Mouse (Mus musculus): ENCODE results near the gene Stk35. TPM values are rescaled to one million over a fixed set of nuclear protein-coding genes. Genes with fewer than 3 reads are reported as not detected.
"Not testable (repeated sequence)": the region's sequence is repeated elsewhere in the genome, so short reads cannot be mapped to it uniquely, and the experiment has no call there.

The Stk35 gene
- total RNA-seq, 2 experiments from 2014 or later = 6.7 to 7.5 TPM

DNA sequence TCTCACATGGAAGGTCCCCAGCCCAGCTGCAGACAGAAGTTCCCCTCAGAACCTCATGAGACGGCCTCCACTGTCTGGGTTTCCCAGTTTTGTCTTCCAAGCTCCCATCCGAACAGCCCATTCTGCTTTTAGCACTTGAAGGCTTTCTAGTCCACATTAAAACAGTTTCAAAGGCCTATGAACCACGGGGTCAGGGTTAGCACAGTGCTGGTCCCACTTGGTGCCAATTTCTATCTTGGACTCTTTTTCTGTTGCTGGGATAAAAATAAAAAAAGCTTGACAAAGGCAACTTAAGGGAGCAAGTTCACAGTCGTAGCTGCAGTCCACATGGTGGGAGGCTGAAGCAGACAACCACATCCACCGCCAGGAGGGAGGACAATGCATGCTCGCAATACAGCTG lies 34.6 kb downstream of the Stk35 start:
- DNase-seq = no peak

GRCm38 (mm10) chr2:129836921-129837320 lies 36.6 kb downstream of the Stk35 start:
- DNase-seq = no peak

DNA sequence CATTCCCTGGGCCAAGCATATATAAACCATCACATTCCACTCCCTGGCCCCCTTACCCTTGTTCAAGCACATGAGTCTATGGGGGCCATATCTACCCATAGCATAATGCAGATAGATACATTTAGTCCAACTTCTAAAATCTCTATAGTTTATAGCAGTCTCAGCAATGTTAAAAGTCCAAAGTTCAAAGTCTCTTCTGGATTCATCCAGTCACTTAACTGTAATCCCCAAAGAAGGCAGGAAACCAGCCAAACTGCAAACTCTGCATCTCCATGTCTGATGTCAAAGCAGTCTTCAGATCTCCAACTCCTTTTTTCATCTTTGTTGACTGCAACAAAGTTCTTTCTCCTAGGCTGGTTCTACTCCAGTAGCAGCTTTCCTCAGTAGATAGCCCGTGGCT lies 38.0 kb downstream of the Stk35 start:
- no peak for DNase-seq

- DNase-seq = no peak
Observed at GRCm38 (mm10) chr2:129845826-129846225, 45.5 kb downstream of the Stk35 start.

DNA sequence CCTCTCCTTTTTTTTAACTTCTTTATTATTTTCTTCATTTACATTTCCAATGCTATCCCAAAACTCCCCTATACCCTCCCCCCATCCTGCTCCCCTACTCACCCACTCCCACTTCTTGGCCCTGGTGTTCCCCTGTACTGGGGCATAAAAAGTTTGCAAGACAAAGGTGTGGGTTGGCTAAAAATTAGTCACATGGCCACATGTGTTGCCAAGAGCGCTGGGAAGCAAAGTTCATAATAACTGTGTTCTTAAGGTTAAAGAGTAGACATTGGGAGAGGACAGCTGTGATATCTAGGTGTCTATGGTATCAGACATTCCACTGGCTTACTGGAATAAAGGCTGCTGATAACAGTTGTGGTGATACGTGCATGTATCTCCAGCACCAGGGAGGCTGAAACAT lies 46.2 kb downstream of the Stk35 start:
- no peak for DNase-seq

GRCm38 (mm10) chr2:129849078-129849477 lies 48.8 kb downstream of the Stk35 start:
- DNase-seq = not testable (repeated sequence)

DNA sequence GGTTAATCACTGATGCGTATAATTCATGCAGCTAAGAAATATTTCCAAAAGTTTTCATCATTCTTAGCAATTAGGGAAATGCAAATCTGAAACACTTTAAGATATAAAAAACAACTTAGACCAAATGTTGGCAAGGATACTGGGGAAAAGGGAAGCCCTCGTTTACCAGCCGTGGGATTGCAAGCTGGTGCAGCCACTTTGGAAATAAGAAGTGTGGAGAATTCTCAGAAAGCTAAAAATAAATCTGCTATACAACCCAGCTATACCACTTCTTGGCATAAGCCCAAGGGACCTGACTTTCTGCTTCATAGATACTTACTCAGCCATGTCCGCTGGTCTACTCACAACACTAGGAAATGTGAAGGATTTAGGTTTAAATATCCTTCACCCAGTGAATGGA lies 51.2 kb downstream of the Stk35 start:
- no peak for DNase-seq

DNA sequence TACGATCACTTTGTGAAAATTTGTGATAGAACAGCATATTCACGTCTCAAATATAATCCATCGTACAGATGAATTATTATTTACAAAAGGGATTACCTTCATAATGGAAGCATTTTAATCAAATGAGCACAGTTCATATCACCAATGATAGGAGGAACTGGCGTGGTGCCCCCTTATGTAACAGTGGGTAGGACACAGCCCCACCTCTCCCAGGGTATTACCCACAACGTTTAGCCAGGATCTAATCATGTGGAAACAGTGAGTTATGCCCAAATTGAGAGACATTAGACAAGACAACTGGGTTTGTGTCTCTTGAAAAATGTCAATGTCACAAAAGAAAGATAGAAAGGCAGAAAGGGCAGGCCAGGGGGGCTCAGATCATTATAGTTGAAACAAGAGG lies 62.9 kb downstream of the Stk35 start:
- no peak for DNase-seq

- DNase-seq = no peak
Observed at GRCm38 (mm10) chr2:129864958-129865357, 64.6 kb downstream of the Stk35 start.

GRCm38 (mm10) chr2:129869151-129869550 lies 68.8 kb downstream of the Stk35 start:
- DNase-seq = no peak

DNA sequence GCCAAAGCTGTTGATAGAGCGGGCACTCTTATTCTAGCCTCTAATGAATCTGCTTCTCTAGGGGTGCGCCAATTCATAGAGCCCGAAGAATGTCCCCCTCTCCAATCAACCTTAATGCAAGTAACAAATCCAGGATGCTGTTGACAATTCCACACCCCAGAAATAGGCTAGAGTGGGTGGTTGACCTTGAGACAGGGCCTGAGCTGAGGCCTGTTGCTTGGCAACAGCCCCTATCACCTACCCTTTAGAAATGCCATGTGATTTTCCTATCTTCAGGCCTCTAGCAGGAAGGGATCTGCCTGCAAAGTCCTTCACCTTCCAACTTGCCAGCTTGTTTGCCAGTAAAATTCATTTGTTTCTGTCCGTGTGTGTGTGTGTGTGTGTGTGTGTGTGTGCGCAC lies 70.9 kb downstream of the Stk35 start:
- DNase-seq = no peak

- no peak for DNase-seq
Observed at GRCm38 (mm10) chr2:129872071-129872470, 71.8 kb downstream of the Stk35 start.

DNA sequence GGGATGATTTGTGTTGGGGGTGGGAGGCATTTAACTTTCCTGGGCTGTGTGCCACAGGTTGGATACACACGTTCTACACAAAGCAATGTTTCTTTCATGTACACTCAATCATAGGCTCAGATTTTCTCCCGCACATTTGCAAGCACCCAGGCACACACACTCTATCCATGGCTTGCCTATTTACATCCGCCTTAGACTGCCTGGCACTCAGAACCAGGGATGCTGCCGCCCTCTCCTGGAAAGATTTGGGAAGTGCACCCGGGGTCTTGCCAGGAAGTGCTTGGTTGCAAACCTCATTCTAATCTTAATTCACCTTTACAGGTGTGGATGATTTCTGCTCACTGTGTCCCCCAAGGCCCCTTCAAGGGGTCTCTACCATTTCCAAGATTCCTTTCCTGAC lies 73.2 kb downstream of the Stk35 start:
- peak; percentile 77 for DNase-seq

DNA sequence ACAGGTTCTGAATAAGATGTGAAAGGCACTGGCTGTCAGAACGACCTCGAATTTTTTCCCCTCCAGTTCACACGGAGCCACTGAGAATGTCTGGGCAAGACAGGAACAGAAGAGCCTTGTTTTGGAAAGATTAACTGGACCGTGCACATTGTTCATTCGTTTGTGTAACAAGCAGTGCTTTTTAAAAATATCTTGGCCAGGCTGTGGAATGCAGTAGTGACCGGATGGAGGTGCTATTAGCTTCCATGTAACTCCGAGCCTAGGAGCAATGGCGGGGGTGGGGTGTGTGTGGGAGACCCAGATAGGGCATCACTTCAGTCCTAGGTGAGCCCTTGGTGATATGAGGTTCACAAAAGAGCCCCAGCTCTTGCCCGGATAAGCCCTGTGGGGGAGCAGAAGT lies 73.8 kb downstream of the Stk35 start:
- DNase-seq = no peak

GRCm38 (mm10) chr2:129874509-129875095 lies 74.3 kb downstream of the Stk35 start:
- DNase-seq = no peak

DNA sequence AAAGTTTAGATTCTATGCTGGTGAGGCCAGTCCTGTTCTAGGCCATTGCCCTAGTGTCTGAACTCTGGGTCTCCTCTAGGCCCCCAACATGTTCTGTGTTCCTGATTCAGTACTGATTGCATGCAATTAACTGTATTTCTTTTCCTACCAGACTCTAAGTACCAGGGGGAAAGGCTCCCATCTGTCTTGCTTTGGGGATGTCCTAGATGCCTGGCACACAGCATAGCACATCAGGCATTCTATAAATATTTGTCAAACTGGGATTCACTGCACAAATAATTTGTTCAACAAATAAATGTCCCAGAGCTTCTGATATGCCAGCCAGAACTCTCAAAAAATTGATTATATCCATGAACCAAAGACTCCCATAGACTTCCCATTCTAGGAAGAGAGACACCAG lies 76.6 kb downstream of the Stk35 start:
- DNase-seq = no peak

- peak; percentile 45 for DNase-seq
Observed at GRCm38 (mm10) chr2:129879817-129880216, 79.5 kb downstream of the Stk35 start.

DNA sequence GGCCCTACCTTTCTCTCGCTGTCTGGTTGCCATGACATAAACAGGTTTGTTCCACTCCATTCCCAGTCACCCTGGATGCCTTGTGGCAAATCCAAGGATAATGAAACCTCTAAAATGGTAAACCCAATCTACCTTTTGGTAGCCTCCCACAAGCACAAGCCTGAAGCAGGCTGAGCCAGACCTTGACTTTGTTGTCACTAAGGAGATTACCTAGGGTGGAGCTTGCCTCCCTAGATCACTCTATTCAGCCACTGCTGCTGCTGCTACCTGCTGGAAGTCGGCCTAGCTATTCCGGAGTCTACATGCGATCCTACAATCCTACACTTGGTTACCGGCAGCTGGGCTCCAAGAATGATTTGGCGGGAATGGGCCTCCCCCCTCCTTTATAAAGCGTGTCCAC lies 79.9 kb downstream of the Stk35 start:
- no peak for DNase-seq

- no peak for DNase-seq
Observed at GRCm38 (mm10) chr2:129881886-129882285, 81.6 kb downstream of the Stk35 start.

Other genes starting within 250 kb of the Stk35 start
- gene Sirpa, start 207.7 kb upstream of the Stk35 start, total RNA-seq (2021) = 10 to 100 TPM; 17.2 to 29.1 TPM
- gene Pdyn, start 100.7 kb upstream of the Stk35 start, total RNA-seq (2021) = not detected
- under 1 TPM in 1 of 2 experiments, not detected in 1; 0.07 TPM for gene Tgm3, start 211.8 kb downstream of the Stk35 start, total RNA-seq (2021)